Comparison of ENCODE assay signal across 28 mouse cellular contexts in the genomic region with DNA sequence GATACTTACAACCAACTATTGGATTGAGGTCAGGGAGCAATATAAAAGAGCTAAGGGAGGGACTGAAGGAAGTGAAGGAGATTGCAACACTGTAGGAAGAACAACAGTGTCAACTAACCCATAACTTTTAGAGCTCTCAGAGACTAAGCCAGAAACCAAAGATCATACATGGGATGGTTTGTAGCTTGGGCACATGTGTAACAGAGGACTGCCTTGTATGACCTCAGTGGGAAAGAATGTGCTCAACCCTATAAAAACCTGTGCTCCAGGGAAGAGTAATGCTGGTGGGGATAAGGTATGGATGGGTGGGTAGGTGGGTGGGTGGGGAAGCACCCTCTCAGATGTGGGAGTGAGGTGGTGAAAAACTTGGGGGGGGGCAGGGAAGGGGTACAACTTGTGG.
"Had no signal": no experiment of that assay in that cellular context is flagged by ENCODE, and none has a peak within 500 bp of the region (broad histone marks: within the 10 kb centered on the region; RNA-seq: fewer than 3 reads in every experiment).

No protein-coding gene starts in this region.

- DNase-seq: heart, postnatal 10 days; heart, postnatal 14 days; heart, postnatal 36 days; heart, postnatal 4 days; kidney, adult 11 months; kidney, adult 2 months; kidney, adult 8-10 months; kidney, adult 9 months; kidney, postnatal 10 days; kidney, postnatal 14 days; kidney, postnatal 25 days; kidney, postnatal 36 days; kidney, postnatal 4 days; layer of hippocampus, adult 9-11 months; layer of hippocampus, postnatal 36 days had no signal

- H3K27me3 ChIP-seq: heart, embryonic 12.5 days; heart, embryonic 13.5 days; heart, embryonic 15.5 days; hindbrain, embryonic 12.5 days; hindbrain, embryonic 13.5 days; hindbrain, embryonic 15.5 days; intestine, embryonic 15.5 days; kidney, embryonic 15.5 days had no signal

- ATAC-seq: hindbrain, embryonic 16.5 days; hindbrain, postnatal 0 days; inflammation-experienced regulatory T-cells, adult 6 months; intestine, embryonic 15.5 days; intestine, embryonic 16.5 days; intestine, postnatal 0 days had no signal
